Mouse (Mus musculus): ENCODE measurements around the gene Myoz2. TPM values are rescaled to one million over a fixed set of nuclear protein-coding genes. Genes with fewer than 3 reads are reported as not detected.
A peak's percentile ranks its signal among the peaks of the same experiment; 100 is the strongest.

Myoz2 gene
- 243 and 252 TPM in 2 replicates for polyA plus RNA-seq (2015; fragmentation: Nextera tagmentation; extraction: Ambion mirVana)

DNA sequence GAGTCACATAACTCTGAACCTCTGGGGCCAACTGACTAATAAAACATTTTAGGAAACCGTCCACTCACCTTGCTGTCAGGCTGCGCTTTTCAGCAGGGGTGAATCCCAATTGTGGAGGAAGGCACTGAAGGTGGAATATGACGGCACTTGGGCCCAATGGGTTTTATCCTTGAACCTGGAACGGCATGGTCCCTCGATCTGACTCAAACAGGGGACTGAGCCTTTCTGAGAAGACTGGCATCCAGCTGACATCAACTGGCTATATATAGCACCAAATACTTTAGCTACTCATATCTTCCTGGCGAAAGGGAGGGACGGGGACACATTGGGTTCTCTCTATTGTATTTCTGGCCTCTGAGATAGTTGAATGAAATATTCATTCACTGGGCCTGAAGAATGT, at the start of gene Myoz2:
Gene Myoz2 (minus strand): TSS at position 264 of the 400 bp plus-strand sequence.
- H3K9ac ChIP-seq (ENCODE audit: low read length) = peak within 1 kb of the TSS; percentile 73
- H3K27ac ChIP-seq (ENCODE audit: low read length) = peak within 1 kb of the TSS; percentile 94
- ATAC-seq (replicated peaks; ENCODE audit: extremely low read depth, insufficient read depth, low FRiP score) = peak; percentile 89
- H3K9me3 ChIP-seq (replicated peaks; ENCODE audit: control insufficient read depth, low read length) = no peaks in the 10 kb centered on the region
- WGBS = 34% methylated on average over 7 of the region's 7 CpGs
- H3K27me3 ChIP-seq (ENCODE audit: control insufficient read depth, insufficient read depth, low read length) = no peaks in the 10 kb centered on the region
- H3K4me1 ChIP-seq (ENCODE audit: control insufficient read depth, insufficient read depth, low read length) = peaks cover 16% of the 10 kb centered on the region
- H3K4me3 ChIP-seq (ENCODE audit: low read length) = peak within 1 kb of the TSS; percentile 50
- no peaks in the 10 kb centered on the region for H3K36me3 ChIP-seq (ENCODE audit: control insufficient read depth, insufficient read depth)
- peak within 1 kb of the TSS; percentile 56 for H3K4me2 ChIP-seq (ENCODE audit: low read depth, low read length)

DNA sequence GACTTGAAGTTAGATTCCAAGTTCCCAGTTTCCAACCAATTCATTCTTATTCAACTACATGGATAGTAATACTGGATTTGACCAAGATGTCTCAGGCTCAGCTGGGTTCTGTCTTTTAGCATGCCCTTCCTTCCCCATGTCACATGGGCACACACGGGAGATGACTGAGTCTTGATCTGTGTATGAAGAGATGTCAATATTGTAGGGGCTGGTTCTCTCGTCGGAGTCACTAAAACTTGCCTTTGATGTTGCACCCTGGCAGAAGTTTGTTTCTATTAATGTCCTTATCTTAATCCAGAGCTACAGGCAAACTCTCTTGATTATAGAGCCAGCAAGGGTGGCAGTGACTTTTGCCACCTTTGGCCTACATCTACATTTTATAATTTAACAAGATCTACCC, 46.9 kb upstream of the Myoz2 start:
- H3K9me3 ChIP-seq (replicated peaks; ENCODE audit: control insufficient read depth, low read length) = 0 out of 2 replicates have a peak, but pooled peaks cover 2% of the 10 kb centered on the region
- WGBS = 48% methylated on average over 3 of the region's 3 CpGs
- peaks cover 28% of the 10 kb centered on the region for H3K4me1 ChIP-seq (ENCODE audit: control insufficient read depth, insufficient read depth, low read length)
- no peak overlapping the region for H3K4me3 ChIP-seq (ENCODE audit: low read length)
- no peaks in the 10 kb centered on the region for H3K27me3 ChIP-seq (ENCODE audit: control insufficient read depth, insufficient read depth, low read length)
- H3K4me2 ChIP-seq (ENCODE audit: low read depth, low read length) = no peak overlapping the region; the same call in 1 of the 2 replicates
- H3K27ac ChIP-seq (ENCODE audit: low read length) = peak overlapping the region; percentile 53
- H3K36me3 ChIP-seq (ENCODE audit: control insufficient read depth, insufficient read depth) = no peaks in the 10 kb centered on the region
- no peak for ATAC-seq (replicated peaks; ENCODE audit: extremely low read depth, insufficient read depth, low FRiP score)
- H3K9ac ChIP-seq (ENCODE audit: low read length) = no peak overlapping the region

DNA sequence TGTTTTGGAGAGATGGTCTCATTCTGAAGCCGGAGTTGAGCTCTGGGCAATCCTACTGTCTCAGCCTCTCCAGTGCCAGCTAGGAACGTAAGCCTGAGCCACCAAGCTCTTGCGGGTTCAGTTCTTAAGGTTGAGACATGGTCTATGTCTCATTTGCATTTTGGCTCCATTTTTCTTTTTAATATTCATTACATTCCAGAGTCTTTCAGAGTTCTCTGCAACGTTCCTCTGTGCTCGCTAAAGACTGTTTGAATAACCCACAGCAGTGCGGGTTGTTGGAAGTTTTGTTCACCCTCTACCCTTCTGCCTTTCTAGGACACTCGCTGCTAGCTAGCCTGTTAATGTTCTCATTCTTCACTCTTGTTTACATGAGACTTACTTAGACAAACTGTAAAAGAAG, 46.1 kb upstream of the Myoz2 start:
- Histone ChIP-seq H3K27ac (ENCODE audit: low read length) (peak overlapping the region; percentile 4), H3K27me3 (ENCODE audit: control insufficient read depth, insufficient read depth, low read length) (no peaks in the 10 kb centered on the region), H3K4me1 (ENCODE audit: control insufficient read depth, insufficient read depth, low read length) (peaks cover 23% of the 10 kb centered on the region), H3K4me2 (ENCODE audit: low read depth, low read length) (no peak overlapping the region), H3K4me3 (ENCODE audit: low read length) (no peak overlapping the region), H3K9ac (ENCODE audit: low read length) (no peak overlapping the region), H3K9me3 (replicated peaks; ENCODE audit: control insufficient read depth, low read length) (0 out of 2 replicates have a peak, but pooled peaks cover 2% of the 10 kb centered on the region), H3K36me3 (ENCODE audit: control insufficient read depth, insufficient read depth) (no peaks in the 10 kb centered on the region)
- WGBS = 71% methylated on average over 7 of the region's 7 CpGs
- ATAC-seq (replicated peaks; ENCODE audit: extremely low read depth, insufficient read depth, low FRiP score) = no peak

DNA sequence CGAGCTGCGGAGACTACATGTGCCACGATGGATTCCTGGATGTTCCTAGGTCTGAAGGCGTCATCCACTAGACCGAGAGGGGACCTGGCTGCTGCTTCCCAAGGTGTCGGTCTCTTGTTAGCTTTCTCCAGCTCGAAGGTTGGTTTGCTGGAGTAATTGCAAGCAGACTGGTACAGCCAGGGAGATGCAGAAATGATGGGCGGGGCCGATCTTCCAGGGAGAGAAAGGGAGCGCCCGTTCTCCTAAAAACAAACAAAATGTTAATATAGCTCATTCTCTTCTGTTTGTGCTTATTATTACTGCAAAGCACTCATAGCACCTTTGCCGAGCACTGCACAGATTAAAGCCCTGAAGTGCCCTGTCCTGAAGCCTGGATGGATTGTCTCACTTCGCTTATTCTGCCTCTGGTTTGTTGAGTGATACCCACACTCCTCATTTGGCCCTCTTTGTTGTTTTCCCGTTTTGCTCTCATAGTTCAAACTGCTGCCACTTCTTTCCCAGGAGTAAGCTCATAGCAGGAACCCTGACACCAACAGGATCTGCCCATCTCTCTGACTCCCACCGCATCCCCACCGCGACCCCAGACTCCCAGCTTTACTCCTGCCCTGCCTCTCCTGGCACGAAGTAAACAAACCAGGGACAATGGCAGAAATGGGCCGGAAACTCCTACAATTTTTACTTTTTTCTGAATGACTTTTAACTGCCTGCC, 45.4 kb upstream of the Myoz2 start:
- Histone ChIP-seq H3K9ac (ENCODE audit: low read length) (no peak overlapping the region), H3K36me3 (ENCODE audit: control insufficient read depth, insufficient read depth) (no peaks in the 10 kb centered on the region), H3K4me2 (ENCODE audit: low read depth, low read length) (no peak overlapping the region), H3K4me3 (ENCODE audit: low read length) (no peak overlapping the region), H3K27ac (ENCODE audit: low read length) (no peak overlapping the region), H3K9me3 (replicated peaks; ENCODE audit: control insufficient read depth, low read length) (0 out of 2 replicates have a peak, but pooled peaks cover 2% of the 10 kb centered on the region), H3K4me1 (ENCODE audit: control insufficient read depth, insufficient read depth, low read length) (peaks cover 25% of the 10 kb centered on the region), H3K27me3 (ENCODE audit: control insufficient read depth, insufficient read depth, low read length) (no peaks in the 10 kb centered on the region)
- no peak for ATAC-seq (replicated peaks; ENCODE audit: extremely low read depth, insufficient read depth, low FRiP score)
- 71% methylated on average over 19 of the region's 19 CpGs for WGBS

DNA sequence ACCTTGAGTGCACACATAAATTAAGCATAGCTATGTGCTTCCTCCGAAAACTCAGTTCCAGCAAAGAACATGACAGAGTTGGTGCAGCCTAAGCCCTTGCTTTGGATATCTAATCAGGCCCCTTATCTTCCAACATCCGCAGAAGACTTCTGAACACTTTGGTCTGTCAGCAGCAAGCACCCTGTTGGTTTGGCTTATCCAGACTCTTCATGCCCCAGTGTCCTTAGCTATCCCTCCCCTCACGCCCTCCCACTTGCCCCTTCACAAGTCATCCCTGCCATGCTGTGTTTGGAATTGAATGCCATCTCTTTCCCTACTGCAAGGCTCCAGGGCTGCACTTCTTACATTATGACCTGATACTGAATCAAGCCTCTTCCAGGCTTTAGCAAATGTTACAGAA, 40.9 kb upstream of the Myoz2 start:
- 39% methylated on average over 3 of the region's 3 CpGs for WGBS
- Histone ChIP-seq H3K4me2 (ENCODE audit: low read depth, low read length) (no peak overlapping the region), H3K4me1 (ENCODE audit: control insufficient read depth, insufficient read depth, low read length) (peaks cover 15% of the 10 kb centered on the region), H3K9ac (ENCODE audit: low read length) (no peak overlapping the region), H3K27ac (ENCODE audit: low read length) (no peak overlapping the region), H3K36me3 (ENCODE audit: control insufficient read depth, insufficient read depth) (no peaks in the 10 kb centered on the region), H3K9me3 (replicated peaks; ENCODE audit: control insufficient read depth, low read length) (no peaks in the 10 kb centered on the region), H3K27me3 (ENCODE audit: control insufficient read depth, insufficient read depth, low read length) (no peaks in the 10 kb centered on the region), H3K4me3 (ENCODE audit: low read length) (no peak overlapping the region)
- ATAC-seq (replicated peaks; ENCODE audit: extremely low read depth, insufficient read depth, low FRiP score) = peak; percentile 43; the same call in 1 of the 2 replicates

DNA sequence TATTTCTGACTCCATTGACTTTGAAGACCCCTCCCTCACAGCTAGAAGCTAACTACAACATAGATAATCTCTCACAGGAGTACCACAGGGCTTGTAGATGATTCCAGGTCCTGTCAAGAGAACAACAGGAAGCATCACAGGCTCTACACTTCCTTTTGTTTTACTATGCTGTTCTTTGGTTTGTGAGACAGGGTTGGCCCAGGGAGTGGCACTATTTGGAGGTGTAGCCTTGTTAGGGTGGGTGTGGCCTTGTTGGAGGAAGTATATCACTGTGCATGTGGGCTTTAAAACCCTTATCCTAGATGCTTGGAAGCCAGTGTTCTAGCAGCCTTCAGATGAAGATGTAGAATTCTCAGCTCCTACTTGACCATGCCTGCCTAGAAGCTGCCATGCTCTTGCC, 40.2 kb upstream of the Myoz2 start:
- Histone ChIP-seq H3K27me3 (ENCODE audit: control insufficient read depth, insufficient read depth, low read length) (no peaks in the 10 kb centered on the region), H3K9ac (ENCODE audit: low read length) (no peak overlapping the region), H3K27ac (ENCODE audit: low read length) (no peak overlapping the region), H3K4me3 (ENCODE audit: low read length) (no peak overlapping the region), H3K36me3 (ENCODE audit: control insufficient read depth, insufficient read depth) (no peaks in the 10 kb centered on the region), H3K4me2 (ENCODE audit: low read depth, low read length) (no peak overlapping the region), H3K4me1 (ENCODE audit: control insufficient read depth, insufficient read depth, low read length) (peaks cover 17% of the 10 kb centered on the region), H3K9me3 (replicated peaks; ENCODE audit: control insufficient read depth, low read length) (no peaks in the 10 kb centered on the region)
- ATAC-seq (replicated peaks; ENCODE audit: extremely low read depth, insufficient read depth, low FRiP score) = no peak

DNA sequence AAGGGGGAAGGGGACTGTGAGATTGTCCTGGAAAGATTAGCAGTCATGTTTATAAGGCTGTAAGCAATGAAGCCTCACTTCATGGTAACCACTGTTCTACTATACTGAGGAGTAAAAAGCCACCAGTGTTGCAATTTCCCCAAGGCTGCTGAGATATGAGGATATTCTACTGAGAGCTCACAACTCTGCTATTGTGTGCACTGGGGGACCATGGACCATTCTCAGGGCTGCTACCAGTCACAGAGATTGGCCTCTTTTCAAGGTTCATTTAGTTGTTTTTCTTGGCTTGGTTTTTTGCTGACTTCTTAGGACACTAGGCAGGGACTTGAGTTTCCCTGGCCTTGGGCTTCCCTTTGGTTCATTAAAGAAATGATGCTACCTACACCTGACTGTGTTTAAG, 38.5 kb upstream of the Myoz2 start:
- Histone ChIP-seq H3K27me3 (ENCODE audit: control insufficient read depth, insufficient read depth, low read length) (no peaks in the 10 kb centered on the region), H3K4me2 (ENCODE audit: low read depth, low read length) (no peak overlapping the region), H3K27ac (ENCODE audit: low read length) (no peak overlapping the region), H3K4me1 (ENCODE audit: control insufficient read depth, insufficient read depth, low read length) (peaks cover 17% of the 10 kb centered on the region), H3K9me3 (replicated peaks; ENCODE audit: control insufficient read depth, low read length) (no peaks in the 10 kb centered on the region), H3K4me3 (ENCODE audit: low read length) (no peak overlapping the region), H3K9ac (ENCODE audit: low read length) (no peak overlapping the region), H3K36me3 (ENCODE audit: control insufficient read depth, insufficient read depth) (no peaks in the 10 kb centered on the region)
- no peak for ATAC-seq (replicated peaks; ENCODE audit: extremely low read depth, insufficient read depth, low FRiP score)

DNA sequence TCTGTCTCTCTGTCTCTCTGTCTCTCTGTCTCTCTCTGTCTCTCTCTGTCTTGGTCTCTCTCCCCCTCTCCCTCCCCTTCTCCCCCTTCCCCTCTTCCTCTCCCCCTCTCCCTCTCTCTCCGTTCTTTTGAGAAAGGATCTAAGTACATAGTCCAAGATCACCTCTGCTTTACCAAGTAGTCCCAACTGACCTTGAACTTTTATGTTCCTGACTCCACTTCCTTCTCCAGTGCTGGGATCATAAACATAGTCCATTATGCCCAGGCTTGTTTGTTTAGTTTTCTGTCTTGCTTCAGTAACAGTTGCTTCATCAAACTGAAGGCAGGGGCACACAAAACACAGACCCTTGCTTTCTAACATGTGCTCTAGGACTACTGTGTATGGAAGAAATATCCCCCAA, 37.7 kb upstream of the Myoz2 start:
- Histone ChIP-seq H3K9me3 (replicated peaks; ENCODE audit: control insufficient read depth, low read length) (peaks cover 3% of the 10 kb centered on the region; the same call in 1 of the 2 replicates), H3K27me3 (ENCODE audit: control insufficient read depth, insufficient read depth, low read length) (no peaks in the 10 kb centered on the region), H3K4me1 (ENCODE audit: control insufficient read depth, insufficient read depth, low read length) (peaks cover 17% of the 10 kb centered on the region), H3K27ac (ENCODE audit: low read length) (no peak overlapping the region), H3K4me3 (ENCODE audit: low read length) (no peak overlapping the region), H3K9ac (ENCODE audit: low read length) (no peak overlapping the region), H3K4me2 (ENCODE audit: low read depth, low read length) (no peak overlapping the region), H3K36me3 (ENCODE audit: control insufficient read depth, insufficient read depth) (no peaks in the 10 kb centered on the region)
- no peak for ATAC-seq (replicated peaks; ENCODE audit: extremely low read depth, insufficient read depth, low FRiP score)
- WGBS = no CpG with 5 or more reads among the region's 1 CpGs

DNA sequence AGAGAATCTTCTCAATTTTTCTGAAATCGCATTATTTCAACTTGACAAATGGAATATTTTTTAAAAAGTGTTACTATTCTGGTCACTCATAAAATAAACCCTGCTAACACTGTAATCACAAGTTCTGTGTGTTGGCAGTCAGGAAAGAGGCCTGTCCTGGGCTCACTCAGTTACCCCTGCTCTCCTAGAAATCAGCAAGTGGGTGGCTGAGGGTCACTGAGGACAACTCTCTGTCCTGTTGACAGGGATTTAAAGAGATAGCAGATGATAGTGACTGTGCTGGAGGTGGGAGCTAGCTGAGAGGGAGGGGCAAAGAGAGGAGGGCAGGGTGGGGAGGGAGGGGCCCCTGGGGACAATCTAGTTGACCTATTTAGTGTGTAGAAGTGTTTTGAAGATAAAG, 36.2 kb upstream of the Myoz2 start:
- H3K4me2 ChIP-seq (ENCODE audit: low read depth, low read length) = no peak overlapping the region
- H3K36me3 ChIP-seq (ENCODE audit: control insufficient read depth, insufficient read depth) = no peaks in the 10 kb centered on the region
- H3K4me3 ChIP-seq (ENCODE audit: low read length) = no peak overlapping the region
- peak overlapping the region; percentile 37 for H3K27ac ChIP-seq (ENCODE audit: low read length)
- WGBS = 47% methylated on average over 1 of the region's 1 CpGs
- peaks cover 3% of the 10 kb centered on the region; the same call in 1 of the 2 replicates for H3K9me3 ChIP-seq (replicated peaks; ENCODE audit: control insufficient read depth, low read length)
- no peaks in the 10 kb centered on the region for H3K27me3 ChIP-seq (ENCODE audit: control insufficient read depth, insufficient read depth, low read length)
- H3K9ac ChIP-seq (ENCODE audit: low read length) = no peak overlapping the region
- ATAC-seq (replicated peaks; ENCODE audit: extremely low read depth, insufficient read depth, low FRiP score) = peak; percentile 79
- H3K4me1 ChIP-seq (ENCODE audit: control insufficient read depth, insufficient read depth, low read length) = peaks cover 18% of the 10 kb centered on the region
